Mouse (Mus musculus) kidney, adult 11 months (tissue): ENCODE measurements around the gene Snx27.

Experiments used
- DNase-seq: peaks from one replicate; pipeline ENCODE4 v3.0.0; 2022

The Snx27 gene

GRCm38 (mm10) chr3:94476301-94477035, 106.0 kb downstream of the Snx27 start:
- DNase-seq: peak; percentile 56

- DNase-seq: no peak
Observed at GRCm38 (mm10) chr3:94473567-94474232, 108.8 kb downstream of the Snx27 start.

DNA sequence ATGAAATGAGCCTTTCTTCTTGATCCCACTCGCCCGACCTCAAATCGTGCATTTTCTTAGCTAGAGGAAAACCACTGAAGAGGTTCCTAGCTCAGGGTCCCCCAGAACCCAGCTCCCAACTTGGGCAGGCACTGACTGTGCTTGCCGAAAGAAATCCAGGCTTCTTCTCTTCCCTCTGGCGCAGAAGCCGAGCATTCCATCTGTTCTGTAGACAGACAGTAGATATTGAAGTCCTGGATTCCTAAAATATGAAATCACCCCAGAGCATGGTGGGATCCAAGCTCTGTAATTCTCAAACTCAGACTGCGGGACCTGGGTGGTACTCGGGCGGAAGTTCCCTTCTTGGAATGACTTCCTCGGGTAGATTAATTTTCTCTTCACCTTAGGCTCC, 109.4 kb downstream of the Snx27 start:
- DNase-seq: no peak

- DNase-seq: no peak
Observed at GRCm38 (mm10) chr3:94472447-94473114, 109.9 kb downstream of the Snx27 start.

DNA sequence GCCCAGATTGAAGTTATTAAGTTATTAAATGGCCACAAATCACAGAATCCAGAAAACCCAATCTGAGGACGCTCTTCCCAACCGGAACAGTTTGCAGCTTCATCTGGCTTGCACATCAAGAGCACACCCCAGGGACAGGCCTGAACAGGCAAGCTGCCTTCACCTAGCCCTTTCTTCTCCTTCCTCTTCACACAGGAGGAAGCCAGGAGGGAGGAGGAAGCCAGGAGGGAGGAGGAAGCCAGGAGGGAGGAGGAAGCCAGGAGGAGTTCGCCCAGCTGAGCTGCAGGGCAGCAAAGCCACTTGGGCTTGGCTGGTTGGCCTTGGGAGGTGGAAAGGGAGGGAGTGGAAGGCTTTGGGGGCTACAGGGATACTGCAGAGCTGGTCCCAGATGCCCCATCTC, 113.6 kb downstream of the Snx27 start:
- no peak for DNase-seq

GRCm38 (mm10) chr3:94465632-94466430, 116.7 kb downstream of the Snx27 start:
- DNase-seq: no peak

- no peak for DNase-seq
Observed at GRCm38 (mm10) chr3:94463926-94464578, 118.5 kb downstream of the Snx27 start.

- no peak for DNase-seq
Observed at GRCm38 (mm10) chr3:94459834-94460233, 122.7 kb downstream of the Snx27 start.

DNA sequence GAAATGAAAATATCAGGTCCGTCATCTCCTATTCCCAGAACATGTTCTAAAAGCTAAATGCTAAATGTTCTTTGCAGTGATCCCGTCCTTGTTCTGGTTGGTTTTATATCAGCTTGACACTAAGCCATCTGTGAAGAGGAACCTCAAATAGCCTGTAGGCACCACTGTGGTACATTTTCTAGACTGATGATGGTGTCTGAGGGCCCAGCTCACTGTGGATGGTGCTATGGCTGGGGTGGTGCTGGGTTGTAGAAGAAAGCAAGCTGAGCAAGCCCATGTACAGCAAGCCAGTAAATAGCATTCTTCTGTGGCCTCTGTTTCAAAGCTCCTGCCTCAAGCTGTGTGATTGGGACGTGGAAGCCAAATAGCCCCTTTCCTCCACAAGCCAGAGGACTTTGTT, 125.5 kb downstream of the Snx27 start:
- DNase-seq: no peak

DNA sequence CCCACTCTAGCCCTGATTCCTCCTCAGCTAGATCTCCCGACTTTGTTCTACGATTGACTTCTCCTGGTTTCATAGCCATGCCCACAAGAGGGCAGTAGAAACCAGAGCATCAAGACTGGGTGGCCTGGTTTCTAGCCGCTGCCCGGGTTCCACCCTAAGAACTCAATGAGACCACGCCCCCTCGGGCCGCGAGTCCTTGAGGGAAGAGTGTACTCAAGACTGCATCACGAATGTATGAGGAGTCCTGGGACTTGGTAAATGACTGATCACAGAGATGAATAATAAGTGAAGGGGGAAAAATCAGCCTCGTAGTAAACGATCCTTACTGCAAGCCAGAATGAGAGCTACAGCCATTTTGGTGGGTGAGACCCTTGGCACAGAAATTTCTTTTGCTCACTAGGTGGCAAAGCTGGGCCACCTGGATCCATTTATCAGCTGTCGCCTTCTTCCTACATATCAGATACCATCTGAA, 126.0 kb downstream of the Snx27 start:
- peak; percentile 73 for DNase-seq

- DNase-seq: no peak
Observed at GRCm38 (mm10) chr3:94449377-94449776, 133.1 kb downstream of the Snx27 start.
